Mouse (Mus musculus) CH12.LX (cell line): ENCODE measurements at regions not wholly inside any gene's neighbourhood (a gene's known extent, or its start where the extent isn't known, plus 50 kb on each side); places are given as distances from the start of the nearest gene placed in this dataset.

Experiments used
- CTCF ChIP-seq, 2 experiments: IDR thresholded peaks in 1 of 2; conservative IDR thresholded peaks in 1 of 2; 2 replicates each; pipeline ENCODE4 v1.5.1; 2011 to 2012; ENCODE audit warnings: low read depth in 2 of 2, low read length in 2 of 2, improper control_type of control experiment in 1 of 2, inconsistent platforms in 1 of 2, mild to moderate bottlenecking in 1 of 2, moderate library complexity in 1 of 2
- HCFC1 ChIP-seq: IDR thresholded peaks from 2 replicates; pipeline ENCODE4 v1.6.1; 2012; ENCODE audit warnings: low read depth, mild to moderate bottlenecking, inconsistent platforms, low read length, improper control_type of control experiment
- MAFK ChIP-seq: IDR thresholded peaks from 2 replicates; pipeline ENCODE4 v1.6.1; 2011; ENCODE audit warnings: low read length, improper control_type of control experiment; ENCODE audit not compliant: insufficient replicate concordance
- POLR2A ChIP-seq: IDR thresholded peaks from 2 replicates; pipeline ENCODE4 v1.6.1; 2011; ENCODE audit warnings: low read depth, mild to moderate bottlenecking, improper control_type of control experiment, low read length
- TCF12 ChIP-seq: IDR thresholded peaks from 2 replicates; pipeline ENCODE4 v1.6.1; 2014; ENCODE audit warnings: low read depth, mild to moderate bottlenecking, inconsistent platforms, low read length, improper control_type of control experiment
- ZKSCAN1 ChIP-seq: IDR thresholded peaks from 2 replicates; pipeline ENCODE4 v1.6.1; 2012; ENCODE audit warnings: low read depth, inconsistent platforms, low read length, improper control_type of control experiment, borderline replicate concordance

DNA sequence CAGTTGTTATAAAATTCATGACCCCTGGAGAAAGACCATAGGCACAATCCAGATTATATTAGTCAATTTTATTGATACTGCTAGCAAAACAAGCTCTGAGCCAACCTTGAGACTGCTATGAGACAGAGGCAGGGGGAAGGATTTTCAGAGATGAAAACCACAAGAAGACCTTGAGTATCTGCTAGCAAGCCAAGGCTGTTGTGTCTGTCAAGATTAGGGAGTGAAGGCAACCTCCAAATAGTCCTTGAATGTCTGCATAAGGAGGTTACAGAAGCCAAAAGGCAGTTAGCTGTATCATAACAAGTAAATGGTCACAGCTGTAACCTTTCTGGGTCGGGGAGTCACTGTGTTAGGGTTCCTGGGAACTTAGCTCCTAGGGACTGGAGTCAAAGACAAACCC lies 89.2 kb downstream of the Ptger2 start:
- no peak for TF ChIP-seq CTCF (conservative IDR thresholded peaks at IDR 0.05 in 1 of 2, IDR thresholded peaks at IDR 0.05 in 1 of 2; ENCODE audit: low read depth in 2 of 2, low read length in 2 of 2)
- no peak for TF ChIP-seq TCF12
- no peak for TF ChIP-seq MAFK
- TF ChIP-seq POLR2A = no peak
- no peak for TF ChIP-seq ZKSCAN1
- no peak for TF ChIP-seq HCFC1
